ENCODE assay signal across 9 mouse cellular contexts in genomic region chr3:98362753-98363152, GRCm38 (mm10). TPM values are rescaled to one million over a fixed set of nuclear protein-coding genes. Genes with fewer than 3 reads are reported as not detected.
DNase-seq lines count a peak whose midpoint lies in the region; ATAC-seq and TF ChIP-seq lines count a peak whose summit lies in the region.
"Had no signal": no experiment of that assay in that cellular context is flagged by ENCODE, and none has a peak within 500 bp of the region (broad histone marks: within the 10 kb centered on the region; RNA-seq: fewer than 3 reads in every experiment).

No protein-coding gene starts in this region.

- no peaks in the 10 kb centered on the region for H3K9me3 ChIP-seq in neural tube, embryonic 12.5 days
- no peaks in the 10 kb centered on the region for H3K9me3 ChIP-seq in forebrain, embryonic 13.5 days (replicated peaks)
- H3K9me3 ChIP-seq: midbrain, embryonic 12.5 days had no signal

- WGBS in neural tube, embryonic 12.5 days: 36% methylated on average over 2 of the region's 2 CpGs
- 36% methylated on average over 2 of the region's 2 CpGs for WGBS in forebrain, embryonic 13.5 days

- TF ChIP-seq POLR2A in cortical plate, adult 2 months (IDR thresholded peaks at IDR 0.05; ENCODE audit: extremely low read depth, insufficient read depth, low read length): no peak

- H3K9ac ChIP-seq in neural tube, embryonic 12.5 days: no peak overlapping the region
- H3K9ac ChIP-seq in forebrain, embryonic 13.5 days: no peak overlapping the region
- H3K9ac ChIP-seq: midbrain, embryonic 12.5 days had no signal

- TF ChIP-seq CTCF in gastrocnemius, adult 2 months (IDR thresholded peaks at IDR 0.05): peak; percentile 69
- peak; percentile 48 for TF ChIP-seq CTCF in cortical plate, adult 2 months (IDR thresholded peaks at IDR 0.05; ENCODE audit: extremely low read depth, insufficient read depth, low read length)

- H3K27me3 ChIP-seq in neural tube, embryonic 12.5 days (replicated peaks): no peaks in the 10 kb centered on the region
- no peaks in the 10 kb centered on the region for H3K27me3 ChIP-seq in forebrain, embryonic 13.5 days
- H3K27me3 ChIP-seq: midbrain, embryonic 12.5 days had no signal

- no peak for DNase-seq in gastrocnemius, adult 2 months
- no peak for DNase-seq in gastrocnemius, postnatal 14 days
- no peak for DNase-seq in neural tube, embryonic 10.5 days (ENCODE audit: extremely low spot score, low spot score)
- peak; percentile 39 for DNase-seq in retina, postnatal 1 day
- no peak for DNase-seq in T-cell, adult 2 months (ENCODE audit: low spot score)

- H3K4me2 ChIP-seq in neural tube, embryonic 12.5 days (replicated peaks): no peak overlapping the region
- H3K4me2 ChIP-seq in forebrain, embryonic 13.5 days: no peak overlapping the region
- H3K4me2 ChIP-seq: midbrain, embryonic 12.5 days had no signal

- no peak overlapping the region for H3K4me3 ChIP-seq in gastrocnemius, adult 2 months
- H3K4me3 ChIP-seq in neural tube, embryonic 12.5 days: no peak overlapping the region
- no peak overlapping the region for H3K4me3 ChIP-seq in cortical plate, adult 2 months (ENCODE audit: insufficient read depth, low read length)
- H3K4me3 ChIP-seq in forebrain, embryonic 13.5 days: no peak overlapping the region
- H3K4me3 ChIP-seq: midbrain, embryonic 12.5 days had no signal

- intact Hi-C loops in gastrocnemius, adult 2 months (cut with DNase I): loop anchor here (1.0 to 5.0 kb wide), 2 partner anchors 65 to 81 kb away; no protein-coding TSS in a partner anchor
- intact Hi-C loops in gastrocnemius, postnatal 14 days (cut with DNase I; ENCODE audit: low total_unique reads): loop anchor here (5.0 kb wide), 1 partner anchor 80 kb away; no protein-coding TSS in a partner anchor

- 0 out of 2 replicates have a peak, but pooled peaks have one; percentile 44 for ATAC-seq in neural tube, embryonic 12.5 days (ENCODE audit: low FRiP score, low read depth)
- ATAC-seq in forebrain, embryonic 13.5 days: no peak

- H3K4me1 ChIP-seq in neural tube, embryonic 12.5 days: no peaks in the 10 kb centered on the region
- H3K4me1 ChIP-seq in cortical plate, adult 2 months (ENCODE audit: control insufficient read depth, insufficient read depth, low read length): no peaks in the 10 kb centered on the region
- H3K4me1 ChIP-seq in forebrain, embryonic 13.5 days: no peaks in the 10 kb centered on the region
- H3K4me1 ChIP-seq: midbrain, embryonic 12.5 days had no signal

- H3K27ac ChIP-seq in gastrocnemius, adult 2 months: no peak overlapping the region
- H3K27ac ChIP-seq in neural tube, embryonic 12.5 days: no peak overlapping the region
- H3K27ac ChIP-seq in cortical plate, adult 2 months (ENCODE audit: insufficient read depth, low read length): no peak overlapping the region
- H3K27ac ChIP-seq in forebrain, embryonic 13.5 days: no peak overlapping the region
- H3K27ac ChIP-seq: midbrain, embryonic 12.5 days had no signal

- H3K36me3 ChIP-seq in neural tube, embryonic 12.5 days: no peaks in the 10 kb centered on the region
- H3K36me3 ChIP-seq in forebrain, embryonic 13.5 days (ENCODE audit: poor library complexity, severe bottlenecking): no peaks in the 10 kb centered on the region
- H3K36me3 ChIP-seq: midbrain, embryonic 12.5 days had no signal

RNA-seq across cellular contexts. Expression of gene Zfp697, which starts 19.5 kb away (rescaled TPM):
- total RNA-seq in gastrocnemius, adult 2 months (2021): 1 to 10 TPM; 1.1 to 1.6 TPM
- 1 to 10 TPM; 1.2 to 1.3 TPM for total RNA-seq in gastrocnemius, postnatal 14 days (2021)
- polyA plus RNA-seq in neural tube, embryonic 12.5 days (2016; fragmentation: Nextera tagmentation; extraction: Ambion mirVana): 11.8 and 12.3 TPM in 2 replicates
- 20.6 and 21.1 TPM in 2 replicates for polyA plus RNA-seq in cortical plate, adult 2 months (2012; rRNA removed)
- 12.2 and 14.1 TPM in 2 replicates for polyA plus RNA-seq in forebrain, embryonic 13.5 days (2015; fragmentation: Nextera tagmentation; extraction: Ambion mirVana)

RNA-seq across cellular contexts. Expression of gene Phgdh, which starts 23.0 kb away (rescaled TPM):
- 1 to 10 TPM; 1.1 to 1.9 TPM for total RNA-seq in gastrocnemius, adult 2 months (2021)
- total RNA-seq in gastrocnemius, postnatal 14 days (2021): 1 to 10 TPM; 5.7 to 7.0 TPM
- polyA plus RNA-seq in neural tube, embryonic 12.5 days (2016; fragmentation: Nextera tagmentation; extraction: Ambion mirVana): 206 and 215 TPM in 2 replicates
- 136 and 141 TPM in 2 replicates for polyA plus RNA-seq in cortical plate, adult 2 months (2012; rRNA removed)
- 239 and 277 TPM in 2 replicates for polyA plus RNA-seq in forebrain, embryonic 13.5 days (2015; fragmentation: Nextera tagmentation; extraction: Ambion mirVana)
